Mouse (Mus musculus) 416B (cell line): ENCODE results near the gene Olfr1440.
A peak's percentile ranks its signal among the peaks of the same experiment; 100 is the strongest.

Experiments
- DNase-seq: peaks from one replicate; pipeline ENCODE4 v3.0.0; 2011; ENCODE audit warnings: low read depth

Olfr1440 gene

GRCm38 (mm10) chr19:12386979-12387378 lies at the start of gene Olfr1440:
Olfr1440 (plus strand) TSS chr19:12387279.
- DNase-seq: no peak

GRCm38 (mm10) chr19:12373004-12373403 lies 14.1 kb upstream of the Olfr1440 start:
- no peak for DNase-seq

GRCm38 (mm10) chr19:12374465-12375025 lies 12.5 kb upstream of the Olfr1440 start:
- no peak for DNase-seq

- no peak for DNase-seq
Measured at GRCm38 (mm10) chr19:12413737-12414136, 26.7 kb downstream of the Olfr1440 start.

GRCm38 (mm10) chr19:12417361-12417760 lies 30.3 kb downstream of the Olfr1440 start, which contains the start of gene Olfr1441:
Olfr1441 (plus strand) TSS chr19:12417433.
- no peak for DNase-seq

- DNase-seq: no peak
Measured at GRCm38 (mm10) chr19:12418312-12418711, 31.2 kb downstream of the Olfr1440 start.

GRCm38 (mm10) chr19:12420555-12420954 lies 33.5 kb downstream of the Olfr1440 start:
- DNase-seq: no peak

- peak; percentile 40 for DNase-seq
Measured at GRCm38 (mm10) chr19:12421680-12422079, 34.6 kb downstream of the Olfr1440 start.

- no peak for DNase-seq
Measured at GRCm38 (mm10) chr19:12427101-12427500, 40.0 kb downstream of the Olfr1440 start.

- DNase-seq: no peak
Measured at GRCm38 (mm10) chr19:12427605-12428004, 40.5 kb downstream of the Olfr1440 start, which contains the start of gene Pfpl. Pfpl (plus strand) TSS chr19:12427905.

- peak; percentile 69 for DNase-seq
Measured at GRCm38 (mm10) chr19:12433033-12433432, 46.0 kb downstream of the Olfr1440 start.

- peak; percentile 40 for DNase-seq
Measured at GRCm38 (mm10) chr19:12435011-12435416, 47.9 kb downstream of the Olfr1440 start.

- no peak for DNase-seq
Measured at GRCm38 (mm10) chr19:12435750-12436524, 48.9 kb downstream of the Olfr1440 start.

- peak; percentile 54 for DNase-seq
Measured at GRCm38 (mm10) chr19:12439581-12439980, 52.5 kb downstream of the Olfr1440 start.

GRCm38 (mm10) chr19:12440103-12440725 lies 53.1 kb downstream of the Olfr1440 start:
- peak; percentile 51 for DNase-seq

- DNase-seq: peak; percentile 67
Measured at GRCm38 (mm10) chr19:12442560-12442959, 55.5 kb downstream of the Olfr1440 start.

GRCm38 (mm10) chr19:12445014-12445413 lies 57.9 kb downstream of the Olfr1440 start:
- peak; percentile 60 for DNase-seq
